Comparison of ENCODE assay signal across 17 mouse cellular contexts in the genomic region with DNA sequence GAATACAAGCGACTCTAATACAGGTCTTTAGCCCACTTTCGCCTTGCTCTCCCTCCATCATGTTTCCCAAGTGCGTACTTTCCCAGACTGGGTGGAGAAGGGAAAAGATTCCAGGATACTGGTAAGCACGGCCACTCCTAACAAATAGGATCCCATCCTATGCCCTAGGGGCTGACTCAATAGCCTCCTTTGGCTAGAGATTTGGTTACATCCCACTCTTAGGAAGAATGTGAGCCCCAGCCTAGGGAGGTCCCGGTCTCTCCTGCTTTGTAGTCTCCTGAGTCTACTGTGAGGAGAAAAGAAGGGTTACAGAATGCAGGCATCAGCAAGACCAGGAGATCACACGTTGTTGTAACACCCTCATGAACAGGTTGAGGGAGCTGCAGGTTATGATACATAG. TPM values are rescaled to one million over a fixed set of nuclear protein-coding genes. Genes with fewer than 3 reads are reported as not detected.
DNase-seq lines count a peak whose midpoint lies in the region; ATAC-seq lines count a peak whose summit lies in the region.
"Had no signal": no experiment of that assay in that cellular context is flagged by ENCODE, and none has a peak within 500 bp of the region (broad histone marks: within the 10 kb centered on the region; RNA-seq: fewer than 3 reads in every experiment).

No protein-coding gene starts in this region.

- no peak overlapping the region for H3K4me3 ChIP-seq in embryonic facial prominence, embryonic 13.5 days
- H3K4me3 ChIP-seq in heart, embryonic 11.5 days (ENCODE audit: low read depth, low read length): no peak overlapping the region
- H3K4me3 ChIP-seq: midbrain, embryonic 12.5 days; neural tube, embryonic 15.5 days had no signal

- no peak overlapping the region; the same call in 1 of the 2 replicates for H3K9ac ChIP-seq in embryonic facial prominence, embryonic 13.5 days
- no peak overlapping the region for H3K9ac ChIP-seq in heart, embryonic 11.5 days (ENCODE audit: low read depth, low read length)
- H3K9ac ChIP-seq: liver, postnatal 0 days; midbrain, embryonic 12.5 days; neural tube, embryonic 15.5 days had no signal

- no peak for ATAC-seq in embryonic facial prominence, embryonic 13.5 days (ENCODE audit: insufficient number of reproducible peaks, insufficient read depth, low FRiP score, low TSS enrichment, low read depth)
- ATAC-seq in heart, embryonic 11.5 days (replicated peaks; ENCODE audit: insufficient number of reproducible peaks, low FRiP score, low TSS enrichment): no peak
- ATAC-seq: forebrain, embryonic 14.5 days; liver, postnatal 0 days had no signal

- H3K4me1 ChIP-seq in embryonic facial prominence, embryonic 13.5 days: peaks cover 42% of the 10 kb centered on the region
- peaks cover 36% of the 10 kb centered on the region for H3K4me1 ChIP-seq in heart, embryonic 11.5 days (ENCODE audit: control insufficient read depth, insufficient read depth, low read length)

- 67% methylated on average over 6 of the region's 6 CpGs for WGBS in embryonic facial prominence, embryonic 13.5 days
- WGBS in heart, embryonic 11.5 days (ENCODE audit: insufficient replicate concordance): 72% methylated on average over 6 of the region's 6 CpGs

- no peaks in the 10 kb centered on the region for H3K27me3 ChIP-seq in embryonic facial prominence, embryonic 13.5 days
- no peaks in the 10 kb centered on the region for H3K27me3 ChIP-seq in heart, embryonic 11.5 days (ENCODE audit: control insufficient read depth, insufficient read depth, low read length)
- H3K27me3 ChIP-seq: midbrain, embryonic 12.5 days; neural tube, embryonic 15.5 days had no signal

- 0 out of 2 replicates have a peak overlapping the region, but pooled peaks have one; percentile 9 for H3K4me2 ChIP-seq in embryonic facial prominence, embryonic 13.5 days
- peak overlapping the region; percentile 16; the same call in 1 of the 2 replicates for H3K4me2 ChIP-seq in heart, embryonic 11.5 days
- H3K4me2 ChIP-seq: midbrain, embryonic 12.5 days; neural tube, embryonic 15.5 days had no signal

- intact Hi-C loops in heart, postnatal 25 days (cut with DNase I): no loop called here
- intact Hi-C loops in heart, postnatal 36 days (cut with DNase I): no loop called here

- DNase-seq in heart, adult 8-10 months (ENCODE audit: low spot score): peak; percentile 25
- no peak for DNase-seq in heart, postnatal 25 days (ENCODE audit: low spot score)
- peak; percentile 7 to 24 for DNase-seq in heart, postnatal 36 days
- DNase-seq in right cerebral cortex, postnatal 14 days: no peak
- no peak for DNase-seq in right cerebral cortex, adult 2 months (ENCODE audit: low spot score in 2 of 2)
- DNase-seq: cerebellum, adult 11-12 months; cerebellum, postnatal 36 days; kidney, adult 9 months; liver; liver, postnatal 0 days; thymus, postnatal 4 days had no signal

- H3K9me3 ChIP-seq in embryonic facial prominence, embryonic 13.5 days: no peaks in the 10 kb centered on the region
- no peaks in the 10 kb centered on the region for H3K9me3 ChIP-seq in heart, embryonic 11.5 days (replicated peaks; ENCODE audit: control insufficient read depth, low read length)
- H3K9me3 ChIP-seq: midbrain, embryonic 12.5 days; neural tube, embryonic 15.5 days had no signal

- peak overlapping the region; percentile 34; the same call in 1 of the 2 replicates for H3K27ac ChIP-seq in embryonic facial prominence, embryonic 13.5 days
- peak overlapping the region; percentile 50 for H3K27ac ChIP-seq in heart, embryonic 11.5 days (ENCODE audit: low read depth, low read length)
- H3K27ac ChIP-seq: macrophage; midbrain, embryonic 12.5 days; neural tube, embryonic 15.5 days had no signal

- H3K36me3 ChIP-seq in embryonic facial prominence, embryonic 13.5 days: no peaks in the 10 kb centered on the region
- H3K36me3 ChIP-seq in heart, embryonic 11.5 days (ENCODE audit: control insufficient read depth, insufficient read depth, low read length): no peaks in the 10 kb centered on the region
- H3K36me3 ChIP-seq: midbrain, embryonic 12.5 days; neural tube, embryonic 15.5 days had no signal

RNA-seq across cellular contexts. Expression of a gene that starts 36.2 kb away (rescaled TPM):
- total RNA-seq in heart, adult 8-10 months (2022): 100 to 1,000 TPM; 162 to 263 (median 197) TPM
- 100 to 1,000 TPM; 168 to 170 TPM for total RNA-seq in heart, postnatal 25 days (2021)
- polyA plus RNA-seq in embryonic facial prominence, embryonic 13.5 days (2015; fragmentation: Nextera tagmentation; extraction: Ambion mirVana): 58.3 and 71.9 TPM in 2 replicates
- 84.7 and 88.8 TPM in 2 replicates for polyA plus RNA-seq in heart, embryonic 11.5 days (2014; fragmentation: Nextera tagmentation; extraction: Ambion mirVana)
- 100 to 1,000 TPM; 164 to 183 TPM for total RNA-seq in heart, postnatal 36 days (2021)

Comparison
In these comparisons a context has a peak if more than half of its experiments do, and no peak if none do; other contexts are left out.
1. DNase-seq: peak in heart, adult 8-10 months (single experiment) and heart, postnatal 36 days (2 of 2); none in heart, postnatal 25 days (single experiment), right cerebral cortex, postnatal 14 days (single experiment) and right cerebral cortex, adult 2 months (0 of 2).